Mouse (Mus musculus) thymus, adult 2 months (tissue): ENCODE measurements around the gene Mcu.

Experiments
- CTCF ChIP-seq: fragments of 200-500 bp; IDR thresholded peaks from 2 replicates; pipeline ENCODE4 v1.5.1; 2012; ENCODE audit warnings: mild to moderate bottlenecking, control low read depth, low read length, moderate library complexity, borderline replicate concordance; ENCODE audit not compliant: control insufficient read depth, poor library complexity, insufficient read depth; ENCODE audit errors: extremely low read depth
- POLR2A ChIP-seq: fragments of 200-500 bp; IDR thresholded peaks from 2 replicates; pipeline ENCODE4 v1.6.1; 2012; ENCODE audit warnings: mild to moderate bottlenecking, low read length, control low read depth, moderate library complexity; ENCODE audit not compliant: control insufficient read depth, poor library complexity, insufficient read depth; ENCODE audit errors: extremely low read depth

GRCm38 (mm10) chr10:59408499-59408898 lies 208.0 kb downstream of the Mcu start:
- TF ChIP-seq POLR2A (no peak), CTCF (no peak)
